Mouse (Mus musculus) myocyte (in vitro differentiated cells): ENCODE measurements around the gene Asap2. TPM values are rescaled to one million over a fixed set of nuclear protein-coding genes. Genes with fewer than 3 reads are reported as not detected.
A peak's percentile ranks its signal among the peaks of the same experiment; 100 is the strongest.

Source experiments
- H3K27me3 ChIP-seq: one replicate; pipeline ENCODE4 v1.6.1; 2011; ENCODE audit not compliant: control insufficient read depth, insufficient read depth, insufficient read length
- H3K36me3 ChIP-seq: one replicate; pipeline ENCODE4 v1.6.1; 2011; ENCODE audit not compliant: control insufficient read depth, insufficient read depth
- H3K4me2 ChIP-seq: one replicate; pipeline ENCODE4 v1.6.1; 2011; ENCODE audit warnings: low read depth, control low read depth
- H3K4me3 ChIP-seq: one replicate; pipeline ENCODE4 v1.5.1; 2011; ENCODE audit warnings: mild to moderate bottlenecking, control low read depth, moderate library complexity
- H3K79me2 ChIP-seq: one replicate; pipeline ENCODE4 v1.6.1; 2011; ENCODE audit not compliant: control insufficient read depth, insufficient read depth
- H3ac ChIP-seq: one replicate; pipeline ENCODE4 v1.6.1; 2011; ENCODE audit not compliant: control insufficient read depth, insufficient read length
- CEBPB ChIP-seq: IDR thresholded peaks from 2 replicates; pipeline ENCODE4 v1.6.1; 2011; ENCODE audit warnings: mild to moderate bottlenecking, moderate library complexity; ENCODE audit not compliant: poor library complexity, insufficient read depth, severe bottlenecking
- E2F4 ChIP-seq: IDR thresholded peaks from one replicate; pipeline ENCODE4 v1.6.1; 2011; ENCODE audit warnings: mild to moderate bottlenecking, control low read depth, moderate library complexity; ENCODE audit not compliant: insufficient read depth
- MAX ChIP-seq: IDR thresholded peaks from one replicate; pipeline ENCODE4 v1.6.1; 2011; ENCODE audit warnings: low read depth, mild to moderate bottlenecking, control low read depth
- MYOD1 ChIP-seq, 3 experiments: IDR thresholded peaks; one replicate each; pipeline ENCODE4 v1.6.1; 2011; ENCODE audit warnings: control low read depth in 2 of 3, low read depth in 2 of 3, mild to moderate bottlenecking in 2 of 3, moderate library complexity in 1 of 3; ENCODE audit not compliant: insufficient read length in 2 of 3, control insufficient read depth in 1 of 3
- MYOG ChIP-seq, 3 experiments: IDR thresholded peaks; one replicate each; pipeline ENCODE4 v1.6.1; 2011; ENCODE audit warnings: control low read depth in 2 of 3, low read depth in 2 of 3, mild to moderate bottlenecking in 2 of 3; ENCODE audit not compliant: insufficient read length in 2 of 3, control insufficient read depth in 1 of 3, insufficient read depth in 1 of 3
- POLR2A ChIP-seq: IDR thresholded peaks from one replicate; pipeline ENCODE4 v1.6.1; 2011; ENCODE audit warnings: low read depth, mild to moderate bottlenecking, control low read depth, moderate library complexity; ENCODE audit not compliant: insufficient read length
- POLR2AphosphoS2 ChIP-seq: IDR thresholded peaks from one replicate; pipeline ENCODE4 v1.6.1; 2011; ENCODE audit warnings: low read depth, control low read depth; ENCODE audit not compliant: insufficient read length
- REST ChIP-seq: IDR thresholded peaks from one replicate; pipeline ENCODE4 v1.6.1; 2011; ENCODE audit warnings: mild to moderate bottlenecking, control low read depth, moderate library complexity; ENCODE audit not compliant: insufficient read depth, insufficient read length
- SRF ChIP-seq: IDR thresholded peaks from one replicate; pipeline ENCODE4 v1.6.1; 2011; ENCODE audit warnings: low read depth; ENCODE audit not compliant: control insufficient read depth, insufficient read length
- TCF12 ChIP-seq: IDR thresholded peaks from one replicate; pipeline ENCODE4 v1.6.1; 2011; ENCODE audit warnings: mild to moderate bottlenecking, control low read depth; ENCODE audit not compliant: poor library complexity, insufficient read depth, severe bottlenecking
- TCF3 ChIP-seq: IDR thresholded peaks from one replicate; pipeline ENCODE4 v1.6.1; 2011; ENCODE audit warnings: low read depth, control low read depth; ENCODE audit not compliant: insufficient read length
- USF1 ChIP-seq: IDR thresholded peaks from one replicate; pipeline ENCODE4 v1.6.1; 2011; ENCODE audit warnings: low read depth, mild to moderate bottlenecking, control low read depth, moderate library complexity
- polyA plus RNA-seq: library from polyadenylated mRNA; unstranded; fragments of >200 nt; fragmentation: generic; extraction: Trizol; gene quantifications from one replicate; pipeline ENCODE4 v1.2.1, GENCODE M21; 2012; ENCODE audit warnings: missing spikeins

The Asap2 gene
- polyA plus RNA-seq, 1 experiment, result 3.2 TPM

GRCm38 (mm10) chr12:21130274-21130823 lies 140.1 kb downstream of the Asap2 start:
- Histone ChIP-seq H3K79me2 (peaks cover 14% of the 10 kb centered on the region), H3K36me3 (no peaks in the 10 kb centered on the region), H3K27me3 (no peaks in the 10 kb centered on the region), H3K4me3 (no peak overlapping the region), H3K4me2 (no peak overlapping the region), H3ac (no peak overlapping the region)
- no peak for TF ChIP-seq MAX
- no peak for TF ChIP-seq E2F4
- TF ChIP-seq MYOG (IDR thresholded peaks at IDR 0.05; ENCODE audit: control insufficient read depth in 1 of 3, insufficient read depth in 1 of 3, insufficient read length in 2 of 3, low read depth in 2 of 3), result no peak
- no peak for TF ChIP-seq TCF12
- no peak for TF ChIP-seq MYOD1 (IDR thresholded peaks at IDR 0.05; ENCODE audit: control insufficient read depth in 1 of 3, insufficient read length in 2 of 3, low read depth in 2 of 3)
- TF ChIP-seq POLR2A, result no peak
- TF ChIP-seq USF1, result no peak
- TF ChIP-seq POLR2AphosphoS2, result no peak
- no peak for TF ChIP-seq TCF3
- no peak for TF ChIP-seq REST
- TF ChIP-seq CEBPB, result no peak
- TF ChIP-seq SRF, result no peak

- no peak overlapping the region for H3ac ChIP-seq
- H3K4me3 ChIP-seq, result no peak overlapping the region
- no peaks in the 10 kb centered on the region for H3K36me3 ChIP-seq
- no peak for TF ChIP-seq POLR2AphosphoS2
- no peak for TF ChIP-seq SRF
- no peak for TF ChIP-seq TCF12
- TF ChIP-seq REST, result no peak
- TF ChIP-seq MAX, result no peak
- TF ChIP-seq USF1, result no peak
- TF ChIP-seq E2F4, result no peak
- TF ChIP-seq POLR2A, result no peak
- no peak for TF ChIP-seq CEBPB
- TF ChIP-seq MYOG (IDR thresholded peaks at IDR 0.05; ENCODE audit: control insufficient read depth in 1 of 3, insufficient read depth in 1 of 3, insufficient read length in 2 of 3, low read depth in 2 of 3), result no peak
- TF ChIP-seq MYOD1 (IDR thresholded peaks at IDR 0.05; ENCODE audit: control insufficient read depth in 1 of 3, insufficient read length in 2 of 3, low read depth in 2 of 3), result no peak
- H3K27me3 ChIP-seq, result no peaks in the 10 kb centered on the region
- H3K79me2 ChIP-seq, result peaks cover 14% of the 10 kb centered on the region
- peak overlapping the region; percentile 42 for H3K4me2 ChIP-seq
Observed at GRCm38 (mm10) chr12:21132537-21132936, 142.3 kb downstream of the Asap2 start.

GRCm38 (mm10) chr12:21133031-21133430 lies 142.8 kb downstream of the Asap2 start:
- Histone ChIP-seq H3ac (no peak overlapping the region), H3K4me3 (no peak overlapping the region), H3K79me2 (peaks cover 9% of the 10 kb centered on the region), H3K36me3 (no peaks in the 10 kb centered on the region), H3K27me3 (no peaks in the 10 kb centered on the region), H3K4me2 (peak overlapping the region; percentile 42)
- TF ChIP-seq MYOD1 (IDR thresholded peaks at IDR 0.05; ENCODE audit: control insufficient read depth in 1 of 3, insufficient read length in 2 of 3, low read depth in 2 of 3), result peak in 2 of 3 experiments; percentile 38 to 45
- peak in 1 of 3 experiments; percentile 6 for TF ChIP-seq MYOG (IDR thresholded peaks at IDR 0.05; ENCODE audit: control insufficient read depth in 1 of 3, insufficient read depth in 1 of 3, insufficient read length in 2 of 3, low read depth in 2 of 3)
- TF ChIP-seq CEBPB, result no peak

GRCm38 (mm10) chr12:21133972-21134859 lies 144.0 kb downstream of the Asap2 start:
- Histone ChIP-seq H3K4me3 (no peak overlapping the region), H3ac (no peak overlapping the region)
- TF ChIP-seq USF1 (no peak), TCF12 (no peak), CEBPB (no peak), POLR2AphosphoS2 (no peak), POLR2A (no peak), E2F4 (no peak)

More at GRCm38 (mm10) chr12:21133972-21134859, 144.0 kb downstream of the Asap2 start:
- H3K4me2 ChIP-seq, result no peak overlapping the region
- H3K27me3 ChIP-seq, result no peaks in the 10 kb centered on the region
- peaks cover 8% of the 10 kb centered on the region for H3K79me2 ChIP-seq
- no peaks in the 10 kb centered on the region for H3K36me3 ChIP-seq
